Mouse (Mus musculus) small intestine, adult 2 months (tissue): ENCODE measurements at regions not wholly inside any gene's neighbourhood (a gene's known extent, or its start where the extent isn't known, plus 50 kb on each side); places are given as distances from the start of the nearest gene placed in this dataset.

Source experiments
- CTCF ChIP-seq: fragments of 200-500 bp; IDR thresholded peaks from 2 replicates; pipeline ENCODE4 v1.5.1; 2012; ENCODE audit warnings: low read depth, mild to moderate bottlenecking, control low read depth, inconsistent platforms, low read length, moderate library complexity, mixed read lengths; ENCODE audit not compliant: insufficient replicate concordance, insufficient read length; ENCODE audit errors: extremely low read depth
- POLR2A ChIP-seq: fragments of 200-500 bp; IDR thresholded peaks from 2 replicates; pipeline ENCODE4 v1.6.1; 2012; ENCODE audit warnings: low read depth, mild to moderate bottlenecking, control low read depth, inconsistent platforms, low read length, moderate library complexity

DNA sequence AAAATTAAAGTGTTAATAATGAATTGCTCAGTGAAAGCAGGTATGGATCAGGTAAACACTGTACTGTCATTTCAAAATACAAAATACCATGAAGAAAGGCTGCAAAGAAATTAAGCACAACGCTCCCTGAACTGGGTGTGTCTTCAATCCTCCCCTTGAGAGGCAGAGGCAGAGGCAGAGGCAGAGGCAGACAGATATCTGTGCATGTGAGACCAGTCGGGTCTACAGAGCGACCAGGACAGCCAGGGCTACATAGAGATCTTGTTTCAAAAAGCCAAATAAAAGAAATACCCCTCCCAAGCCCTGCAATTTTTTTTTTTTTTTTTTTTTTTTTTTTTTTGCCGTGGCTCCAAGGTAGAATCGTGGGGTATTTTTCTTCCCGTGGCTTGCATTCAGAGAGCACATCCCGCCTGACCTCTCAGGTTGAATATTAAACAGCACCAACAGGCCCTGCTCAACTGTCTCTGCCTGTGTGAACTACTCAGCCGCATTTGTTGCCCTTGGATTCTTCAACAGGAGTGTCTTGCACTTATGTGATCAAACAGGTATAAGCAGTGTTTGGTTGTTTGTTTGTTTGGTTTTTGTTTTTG lies 50.8 kb upstream of the Ubr2 start:
- TF ChIP-seq CTCF (no peak), POLR2A (no peak)
